Mouse (Mus musculus): ENCODE measurements at regions not wholly inside any gene's neighbourhood (a gene's known extent, or its start where the extent isn't known, plus 50 kb on each side); places are given as distances from the start of the nearest gene placed in this dataset.

DNA sequence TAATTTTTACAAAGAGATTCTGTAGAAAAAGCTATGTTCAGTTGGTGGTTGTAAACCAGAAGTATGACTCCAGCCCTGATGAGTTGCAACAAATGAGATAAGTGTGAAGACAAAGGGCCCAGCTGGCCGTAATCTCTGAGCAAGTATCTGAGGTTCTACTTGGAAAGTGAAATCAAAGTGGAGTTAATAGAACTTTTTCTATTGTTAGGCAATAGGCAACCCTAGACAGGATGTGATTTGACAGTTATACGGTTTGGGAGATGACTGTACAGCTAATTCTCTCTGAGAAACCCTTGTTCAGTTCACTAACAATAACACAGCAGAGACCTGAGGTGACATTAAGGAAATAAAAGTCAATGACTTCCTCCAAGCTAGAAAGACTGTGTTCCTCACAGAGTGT, 180.8 kb upstream of the Atp10a start:
- in situ Hi-C loops (cut with MboI, MseI), result no loop called here

DNA sequence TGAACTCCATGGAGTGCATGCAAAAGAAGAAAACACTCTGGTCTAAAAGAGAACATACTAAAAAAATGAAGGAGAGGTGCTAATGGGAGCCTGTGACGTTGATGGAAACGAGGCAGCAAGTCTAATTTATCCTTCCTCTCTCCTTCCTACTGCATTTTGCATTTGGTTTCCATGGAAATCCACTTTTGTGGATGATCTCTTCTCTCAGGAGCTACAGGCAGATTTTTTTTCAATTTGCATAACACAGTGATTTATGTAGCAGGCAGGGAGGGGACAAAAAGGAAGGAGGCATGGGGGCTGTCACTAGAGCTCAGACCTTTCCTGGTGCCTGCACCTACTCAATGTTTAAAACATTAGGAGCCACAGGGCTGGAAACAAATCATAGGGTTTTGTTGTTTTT, 167.7 kb upstream of the Atp10a start:
- in situ Hi-C loops (cut with MboI, MseI), result no loop called here

Measured in T-helper 1 cell (primary cell).